Mouse (Mus musculus): ENCODE measurements at regions not wholly inside any gene's neighbourhood (a gene's known extent, or its start where the extent isn't known, plus 50 kb on each side); places are given as distances from the start of the nearest gene placed in this dataset.

GRCm38 (mm10) chr2:160485515-160485914 is 118.7 kb upstream of the Mafb start:
- TF ChIP-seq POLR2A (IDR thresholded peaks at IDR 0.05; ENCODE audit: extremely low read depth, insufficient read depth, low read length) (no peak), CTCF (IDR thresholded peaks at IDR 0.05; ENCODE audit: extremely low read depth, insufficient read depth, low read length) (no peak)

All from cortical plate, adult 2 months (tissue).